Mouse (Mus musculus): ENCODE data around the gene Sfta2.

Sfta2 gene

DNA sequence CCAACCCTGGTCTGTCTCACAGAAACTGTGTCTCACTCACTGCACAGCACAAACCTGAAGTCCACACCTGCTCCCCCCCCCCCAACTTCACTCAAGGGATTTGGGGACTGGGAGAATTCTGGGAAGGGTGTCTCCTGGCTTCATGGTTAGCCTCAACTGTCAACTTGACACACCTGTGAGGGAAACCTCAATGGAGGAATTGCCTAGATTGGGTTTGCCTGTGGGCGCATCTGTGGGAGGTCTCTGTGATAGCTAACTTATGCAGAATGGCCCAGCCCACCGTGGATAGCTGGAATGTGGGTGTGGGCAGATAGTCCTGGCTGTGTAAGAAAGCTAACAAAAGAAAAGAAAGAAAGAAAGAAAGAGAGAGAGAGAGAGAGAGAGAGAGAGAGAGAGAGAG is at the start of gene Sfta2:
TSS of gene Sfta2 (plus strand) at position 301 of the 400 bp plus-strand sequence.
- DNase-seq (ENCODE audit: low spot score) = no peak

- DNase-seq (ENCODE audit: low spot score) = no peak
Observed at GRCm38 (mm10) chr17:35551881-35552414, 49.4 kb upstream of the Sfta2 start, which contains the start of gene Cdsn. Cdsn (plus strand) TSS chr17:35552128.

GRCm38 (mm10) chr17:35554321-35554720 is 47.0 kb upstream of the Sfta2 start:
- DNase-seq (ENCODE audit: low spot score) = no peak

- DNase-seq (ENCODE audit: low spot score) = no peak
Observed at GRCm38 (mm10) chr17:35554761-35555397, 46.5 kb upstream of the Sfta2 start.

- DNase-seq (ENCODE audit: low spot score) = no peak
Observed at GRCm38 (mm10) chr17:35556186-35556765, 45.1 kb upstream of the Sfta2 start.

DNA sequence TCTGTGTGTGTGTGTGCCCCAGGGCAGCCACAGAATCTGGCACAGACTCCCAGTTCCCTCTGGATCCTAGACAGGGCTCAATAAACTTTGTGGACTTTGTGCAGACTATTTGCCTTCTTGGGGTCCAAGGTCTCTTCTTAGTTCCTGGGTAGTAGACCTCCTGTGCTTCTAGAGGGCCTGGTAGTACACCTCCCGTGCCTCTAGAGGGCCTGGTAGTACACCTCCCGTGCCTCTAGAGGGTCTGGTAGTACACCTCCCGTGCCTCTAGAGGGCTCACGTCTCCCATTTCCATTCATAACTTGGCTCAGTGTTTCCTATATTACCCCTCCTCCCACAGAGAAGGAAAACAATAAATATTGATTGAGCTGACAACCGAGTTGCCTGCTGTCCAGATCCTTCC is 44.5 kb upstream of the Sfta2 start:
- DNase-seq (ENCODE audit: low spot score) = peak; percentile 43

DNA sequence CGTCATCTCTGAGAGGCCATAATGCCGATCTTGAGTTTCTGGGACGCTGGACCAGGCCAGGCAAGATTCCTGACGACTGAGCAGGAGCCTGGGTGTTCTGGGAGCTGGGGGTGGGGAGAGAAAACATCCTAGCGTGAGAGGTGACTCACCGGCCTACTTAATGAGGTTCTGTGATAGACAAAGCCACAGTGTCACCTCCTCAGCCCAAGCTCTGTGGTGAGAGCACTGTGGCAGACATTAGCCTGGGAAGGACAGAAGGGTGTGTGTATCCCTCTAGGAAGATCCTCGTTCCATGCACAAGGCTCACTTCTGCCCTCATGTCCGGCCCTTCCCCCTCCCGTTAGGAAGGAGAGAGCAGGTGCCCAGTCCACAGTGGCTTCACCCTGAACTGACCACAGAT is 44.0 kb upstream of the Sfta2 start:
- DNase-seq (ENCODE audit: low spot score) = no peak

DNA sequence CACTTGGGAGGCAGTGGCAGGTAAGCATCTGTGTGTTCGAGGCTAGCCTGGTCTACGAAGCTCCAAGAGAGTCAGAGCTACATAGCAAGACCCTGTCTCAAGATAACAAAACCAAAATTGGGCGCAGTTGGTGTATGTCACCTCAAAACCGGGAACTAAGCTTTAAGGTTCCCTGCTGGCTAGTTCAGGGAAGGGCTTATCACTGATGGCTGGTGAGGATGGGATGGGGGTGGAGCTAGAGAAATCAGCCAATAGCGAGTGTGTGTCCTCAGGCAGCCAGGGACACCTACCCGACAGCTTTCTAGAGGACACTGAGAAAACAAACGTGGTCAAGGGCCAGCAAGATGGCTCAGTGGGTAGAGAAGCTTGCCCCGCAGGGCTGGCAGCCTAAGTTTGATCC is 43.1 kb upstream of the Sfta2 start:
- DNase-seq (ENCODE audit: low spot score) = no peak

DNA sequence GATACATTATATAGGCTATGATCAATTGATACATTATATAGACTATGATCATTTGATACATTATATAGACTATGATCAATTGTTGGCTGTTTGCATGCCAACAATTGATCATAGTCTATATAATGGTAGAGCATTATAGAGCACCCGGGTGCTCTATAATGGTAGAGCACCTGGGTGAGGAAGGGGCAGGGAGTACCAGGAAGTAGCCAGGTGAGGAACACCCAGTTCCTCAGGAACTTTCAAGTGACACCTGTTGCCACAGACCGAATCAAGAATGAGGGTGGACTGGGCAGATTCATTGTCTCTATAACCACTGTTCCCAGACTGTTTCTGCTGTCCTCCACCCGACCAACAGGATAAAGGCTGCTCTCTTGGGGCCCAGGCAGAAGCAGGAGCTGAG is 34.2 kb upstream of the Sfta2 start, which contains the start of gene 2300002M23Rik:
TSS of gene 2300002M23Rik (plus strand) at position 301 of the 400 bp plus-strand sequence.
- no peak for DNase-seq (ENCODE audit: low spot score)

DNA sequence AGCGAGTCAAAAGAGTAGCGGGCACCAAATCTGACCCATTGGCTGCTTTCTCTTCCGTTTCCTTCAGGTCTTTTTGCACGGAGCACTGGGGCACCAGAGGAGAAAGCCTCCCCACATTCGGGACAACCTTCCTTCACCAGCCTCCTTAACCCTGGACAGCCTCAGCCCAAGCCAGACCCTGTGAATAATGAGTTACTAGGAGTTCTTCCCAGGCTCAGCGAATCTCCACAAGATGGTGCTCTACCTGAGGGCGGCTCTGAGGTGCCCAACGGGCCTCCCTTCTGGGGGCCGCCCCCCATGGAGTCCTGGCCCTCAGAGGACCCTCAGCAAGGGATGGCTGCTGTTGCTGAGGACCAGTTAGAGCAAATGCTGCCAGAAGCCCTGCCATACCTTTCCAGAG is 33.6 kb upstream of the Sfta2 start:
- DNase-seq (ENCODE audit: low spot score) = no peak

- DNase-seq (ENCODE audit: low spot score) = no peak
Observed at GRCm38 (mm10) chr17:35569091-35569944, 32.0 kb upstream of the Sfta2 start.

DNA sequence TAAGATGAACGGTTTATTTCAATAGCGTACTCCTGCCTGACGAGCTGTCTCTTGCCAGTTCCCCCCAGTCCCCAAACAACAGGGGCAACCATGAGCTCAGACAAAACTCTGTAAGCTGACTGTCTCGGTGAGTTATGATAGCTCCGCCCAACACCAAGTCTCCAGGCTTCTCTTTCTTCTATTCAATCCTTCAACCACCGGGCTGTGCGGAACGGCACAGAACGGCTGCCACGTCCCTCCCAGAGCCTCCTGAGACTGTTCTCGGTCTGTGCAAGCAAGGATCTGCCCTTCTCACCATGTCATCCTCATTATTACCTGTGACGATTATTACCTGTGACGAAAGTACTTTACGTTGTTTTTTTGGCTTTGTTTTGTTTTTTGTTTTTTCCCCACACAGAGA is 30.5 kb upstream of the Sfta2 start:
- no peak for DNase-seq (ENCODE audit: low spot score)

- no peak for DNase-seq (ENCODE audit: low spot score)
Observed at GRCm38 (mm10) chr17:35571477-35571876, 29.9 kb upstream of the Sfta2 start.

GRCm38 (mm10) chr17:35578211-35578610 is 23.1 kb upstream of the Sfta2 start:
- DNase-seq (ENCODE audit: low spot score) = peak; percentile 83

DNA sequence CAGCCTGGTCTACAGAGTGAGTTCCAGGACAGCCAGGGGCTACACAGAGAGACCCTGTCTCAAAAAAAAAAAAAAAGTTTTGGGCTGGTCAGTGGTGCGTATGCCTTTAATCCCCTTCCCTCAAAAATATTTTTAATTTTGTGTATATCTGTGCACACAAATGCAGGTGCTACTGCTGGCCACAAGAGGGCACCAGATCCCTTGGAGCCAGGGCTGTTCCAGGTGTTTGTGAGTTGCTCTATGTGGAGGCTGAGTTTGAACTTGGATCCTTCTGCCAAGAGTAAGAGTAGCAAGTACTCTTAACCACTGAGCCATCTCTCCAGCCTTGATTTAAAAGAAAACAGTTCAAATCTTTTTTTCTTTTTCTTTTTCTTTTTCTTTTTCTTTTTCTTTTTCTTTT is 18.4 kb upstream of the Sfta2 start:
- no peak for DNase-seq (ENCODE audit: low spot score)

DNA sequence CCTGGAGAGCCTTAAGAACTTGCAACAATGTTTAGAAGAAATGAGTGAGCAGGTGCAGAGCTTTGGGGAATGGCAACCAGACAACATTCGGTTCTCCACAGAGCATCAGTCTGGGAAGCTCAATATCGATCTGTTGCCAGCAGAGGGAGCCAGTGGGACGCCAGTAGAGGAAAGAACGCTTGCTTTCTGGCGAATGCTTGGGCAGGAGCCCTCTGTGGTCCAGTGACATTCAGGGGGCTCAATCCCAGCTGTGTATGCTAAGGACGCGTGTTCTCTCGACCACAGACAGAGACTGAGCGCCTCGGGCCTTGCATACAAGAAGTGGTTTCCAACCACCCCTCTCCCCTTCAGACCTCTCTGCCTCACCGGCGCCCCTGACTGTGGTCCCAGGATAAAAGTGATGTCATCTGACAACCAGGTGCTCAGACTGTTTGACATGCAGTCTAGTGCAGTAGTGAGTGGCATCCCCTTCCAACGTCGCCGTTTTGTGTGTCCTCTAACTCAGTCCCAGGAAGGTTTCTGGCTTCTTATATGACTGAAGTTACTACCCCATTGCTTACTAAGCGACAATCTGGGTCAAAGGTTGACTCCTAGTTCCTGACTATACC is 16.9 kb upstream of the Sfta2 start:
- peak; percentile 84 for DNase-seq (ENCODE audit: low spot score)

DNA sequence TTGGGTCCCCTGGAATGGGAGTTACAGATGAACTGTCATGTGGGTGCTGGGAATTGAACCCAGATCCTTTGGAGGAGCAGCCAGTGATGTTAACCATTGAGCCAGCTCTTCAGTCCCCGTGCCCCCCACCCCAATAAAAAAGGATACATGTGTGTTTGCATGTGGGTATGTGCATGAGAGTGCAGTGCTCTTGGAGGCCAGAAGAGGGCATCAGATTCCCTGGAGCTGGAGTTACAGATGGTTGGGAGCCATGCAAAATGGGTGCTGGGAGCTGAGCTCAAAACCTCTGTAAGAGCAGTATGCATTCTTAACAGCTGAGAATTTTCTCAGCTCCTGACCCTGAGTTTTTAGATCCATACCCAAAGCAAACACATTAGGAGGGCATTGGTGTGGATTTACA is 14.1 kb upstream of the Sfta2 start:
- no peak for DNase-seq (ENCODE audit: low spot score)

- no peak for DNase-seq (ENCODE audit: low spot score)
Observed at GRCm38 (mm10) chr17:35588387-35588786, 13.0 kb upstream of the Sfta2 start.

- DNase-seq (ENCODE audit: low spot score) = peak; percentile 81
Observed at GRCm38 (mm10) chr17:35590410-35591218, 10.7 kb upstream of the Sfta2 start.

- DNase-seq (ENCODE audit: low spot score) = no peak
Observed at GRCm38 (mm10) chr17:35591219-35591578, 10.2 kb upstream of the Sfta2 start.

- DNase-seq (ENCODE audit: low spot score) = no peak
Observed at GRCm38 (mm10) chr17:35591731-35592130, 9.6 kb upstream of the Sfta2 start.

DNA sequence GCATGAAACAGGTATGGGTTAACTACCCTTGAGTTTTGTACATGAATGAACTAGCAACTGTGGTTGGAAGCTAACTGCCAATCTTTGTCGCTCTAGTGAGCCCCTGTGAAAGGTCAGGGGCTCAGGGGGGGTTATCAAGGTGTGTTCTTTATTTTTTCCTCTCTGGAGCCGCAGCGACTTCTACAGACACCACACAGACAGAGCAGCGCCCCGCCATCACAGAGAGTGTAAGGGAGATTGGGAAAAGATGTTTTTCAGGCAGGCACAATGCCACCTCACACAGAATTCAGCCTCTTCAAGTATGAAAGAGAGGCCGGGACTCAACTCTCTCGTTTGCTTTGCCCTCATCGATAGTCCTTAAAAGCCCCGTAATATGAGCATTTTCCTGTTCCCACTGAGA is 9.2 kb upstream of the Sfta2 start:
- no peak for DNase-seq (ENCODE audit: low spot score)

Data from layer of hippocampus, adult 11-12 months (tissue).